Mouse (Mus musculus): Measurements from ENCODE around the gene Adgrb2. TPM values are rescaled to one million over a fixed set of nuclear protein-coding genes. Genes with fewer than 3 reads are reported as not detected.

Gene Adgrb2
- polyA plus RNA-seq (2014; fragmentation: Nextera tagmentation; extraction: Ambion mirVana), result 2.5 and 2.8 TPM in 2 replicates

- peak; percentile 27; the same call in 1 of the 2 replicates for ATAC-seq (ENCODE audit: insufficient read depth, low FRiP score, low TSS enrichment)
- DNase-seq (ENCODE audit: low spot score), result peak; percentile 58
- Histone ChIP-seq H3K36me3 (ENCODE audit: control insufficient read depth, insufficient read depth, low read length) (no peaks in the 10 kb centered on the region), H3K9me3 (ENCODE audit: control insufficient read depth, low read length) (no peaks in the 10 kb centered on the region), H3K4me1 (ENCODE audit: control insufficient read depth, insufficient read depth, low read length) (peaks cover 33% of the 10 kb centered on the region), H3K9ac (ENCODE audit: low read length) (peak within 1 kb of the TSS; percentile 69), H3K27me3 (ENCODE audit: control insufficient read depth, insufficient read depth, low read length) (peaks cover 51% of the 10 kb centered on the region), H3K27ac (ENCODE audit: low read depth, low read length) (0 out of 2 replicates have a peak within 1 kb of the TSS, but pooled peaks have one; percentile 23), H3K4me3 (ENCODE audit: low read depth, low read length) (peak within 1 kb of the TSS; percentile 72), H3K4me2 (ENCODE audit: low read depth) (peak within 1 kb of the TSS; percentile 98)
- 0% methylated on average over 25 of the region's 77 CpGs for WGBS
These were observed at the start of gene Adgrb2 for GRCm38 (mm10) chr4:129984421-129985061. TSS of gene Adgrb2 (plus strand) at chr4:129984870.

GRCm38 (mm10) chr4:129951359-129951821 is 33.3 kb upstream of the Adgrb2 start:
- Histone ChIP-seq H3K27me3 (ENCODE audit: control insufficient read depth, insufficient read depth, low read length) (no peaks in the 10 kb centered on the region), H3K36me3 (ENCODE audit: control insufficient read depth, insufficient read depth, low read length) (no peaks in the 10 kb centered on the region), H3K27ac (ENCODE audit: low read depth, low read length) (no peak overlapping the region), H3K9ac (ENCODE audit: low read length) (no peak overlapping the region), H3K4me1 (ENCODE audit: control insufficient read depth, insufficient read depth, low read length) (no peaks in the 10 kb centered on the region; the same call in 1 of the 2 replicates), H3K4me2 (ENCODE audit: low read depth) (no peak overlapping the region), H3K9me3 (ENCODE audit: control insufficient read depth, low read length) (no peaks in the 10 kb centered on the region), H3K4me3 (ENCODE audit: low read depth, low read length) (no peak overlapping the region)
- DNase-seq (ENCODE audit: low spot score) (no peak), ATAC-seq (ENCODE audit: insufficient read depth, low FRiP score, low TSS enrichment) (no peak)
- 79% methylated on average over 6 of the region's 6 CpGs for WGBS

GRCm38 (mm10) chr4:129952241-129952810 is 32.3 kb upstream of the Adgrb2 start:
- Histone ChIP-seq H3K9ac (ENCODE audit: low read length) (no peak overlapping the region), H3K27me3 (ENCODE audit: control insufficient read depth, insufficient read depth, low read length) (no peaks in the 10 kb centered on the region), H3K4me2 (ENCODE audit: low read depth) (no peak overlapping the region), H3K27ac (ENCODE audit: low read depth, low read length) (no peak overlapping the region), H3K4me1 (ENCODE audit: control insufficient read depth, insufficient read depth, low read length) (no peaks in the 10 kb centered on the region; the same call in 1 of the 2 replicates), H3K4me3 (ENCODE audit: low read depth, low read length) (no peak overlapping the region), H3K9me3 (ENCODE audit: control insufficient read depth, low read length) (no peaks in the 10 kb centered on the region), H3K36me3 (ENCODE audit: control insufficient read depth, insufficient read depth, low read length) (no peaks in the 10 kb centered on the region)
- 55% methylated on average over 5 of the region's 5 CpGs for WGBS
- no peak for DNase-seq (ENCODE audit: low spot score)
- no peak for ATAC-seq (ENCODE audit: insufficient read depth, low FRiP score, low TSS enrichment)

GRCm38 (mm10) chr4:129954527-129954926 is 30.1 kb upstream of the Adgrb2 start:
- Histone ChIP-seq H3K9me3 (ENCODE audit: control insufficient read depth, low read length) (no peaks in the 10 kb centered on the region), H3K4me1 (ENCODE audit: control insufficient read depth, insufficient read depth, low read length) (no peaks in the 10 kb centered on the region; the same call in 1 of the 2 replicates), H3K27me3 (ENCODE audit: control insufficient read depth, insufficient read depth, low read length) (no peaks in the 10 kb centered on the region), H3K4me2 (ENCODE audit: low read depth) (no peak overlapping the region), H3K36me3 (ENCODE audit: control insufficient read depth, insufficient read depth, low read length) (no peaks in the 10 kb centered on the region), H3K27ac (ENCODE audit: low read depth, low read length) (no peak overlapping the region), H3K4me3 (ENCODE audit: low read depth, low read length) (no peak overlapping the region), H3K9ac (ENCODE audit: low read length) (no peak overlapping the region)
- 57% methylated on average over 2 of the region's 2 CpGs for WGBS
- ATAC-seq (ENCODE audit: insufficient read depth, low FRiP score, low TSS enrichment) (no peak), DNase-seq (ENCODE audit: low spot score) (no peak)

GRCm38 (mm10) chr4:129960180-129960944 is 24.3 kb upstream of the Adgrb2 start:
- H3K4me2 ChIP-seq (ENCODE audit: low read depth), result peak overlapping the region; percentile 86
- no peaks in the 10 kb centered on the region for H3K27me3 ChIP-seq (ENCODE audit: control insufficient read depth, insufficient read depth, low read length)
- peak overlapping the region; percentile 34 for H3K4me3 ChIP-seq (ENCODE audit: low read depth, low read length)
- WGBS, result 1% methylated on average over 37 of the region's 37 CpGs
- H3K9me3 ChIP-seq (ENCODE audit: control insufficient read depth, low read length), result no peaks in the 10 kb centered on the region
- ATAC-seq (ENCODE audit: insufficient read depth, low FRiP score, low TSS enrichment), result peak; percentile 81
- peak overlapping the region; percentile 15; the same call in 1 of the 2 replicates for H3K9ac ChIP-seq (ENCODE audit: low read length)
- H3K27ac ChIP-seq (ENCODE audit: low read depth, low read length), result 0 out of 2 replicates have a peak overlapping the region, but pooled peaks have one; percentile 49
- H3K4me1 ChIP-seq (ENCODE audit: control insufficient read depth, insufficient read depth, low read length), result peaks cover 4% of the 10 kb centered on the region
- peak; percentile 86 for DNase-seq (ENCODE audit: low spot score)
- no peaks in the 10 kb centered on the region for H3K36me3 ChIP-seq (ENCODE audit: control insufficient read depth, insufficient read depth, low read length)

- Histone ChIP-seq H3K27me3 (ENCODE audit: control insufficient read depth, insufficient read depth, low read length) (no peaks in the 10 kb centered on the region), H3K4me2 (ENCODE audit: low read depth) (no peak overlapping the region), H3K27ac (ENCODE audit: low read depth, low read length) (no peak overlapping the region), H3K4me1 (ENCODE audit: control insufficient read depth, insufficient read depth, low read length) (peaks cover 25% of the 10 kb centered on the region), H3K4me3 (ENCODE audit: low read depth, low read length) (no peak overlapping the region), H3K36me3 (ENCODE audit: control insufficient read depth, insufficient read depth, low read length) (no peaks in the 10 kb centered on the region), H3K9me3 (ENCODE audit: control insufficient read depth, low read length) (no peaks in the 10 kb centered on the region), H3K9ac (ENCODE audit: low read length) (no peak overlapping the region)
- ATAC-seq (ENCODE audit: insufficient read depth, low FRiP score, low TSS enrichment) (no peak), DNase-seq (ENCODE audit: low spot score) (no peak)
- 71% methylated on average over 11 of the region's 11 CpGs for WGBS
These were observed 19.4 kb upstream of the Adgrb2 start for GRCm38 (mm10) chr4:129965294-129965693.

GRCm38 (mm10) chr4:129966201-129966600 is 18.5 kb upstream of the Adgrb2 start:
- no peaks in the 10 kb centered on the region for H3K36me3 ChIP-seq (ENCODE audit: control insufficient read depth, insufficient read depth, low read length)
- peak overlapping the region; percentile 60 for H3K27ac ChIP-seq (ENCODE audit: low read depth, low read length)
- peaks cover 27% of the 10 kb centered on the region for H3K4me1 ChIP-seq (ENCODE audit: control insufficient read depth, insufficient read depth, low read length)
- ATAC-seq (ENCODE audit: insufficient read depth, low FRiP score, low TSS enrichment), result peak; percentile 51; the same call in 1 of the 2 replicates
- peak overlapping the region; percentile 9; the same call in 1 of the 2 replicates for H3K4me2 ChIP-seq (ENCODE audit: low read depth)
- H3K9ac ChIP-seq (ENCODE audit: low read length), result no peak overlapping the region; the same call in 1 of the 2 replicates
- no peak overlapping the region for H3K4me3 ChIP-seq (ENCODE audit: low read depth, low read length)
- 13% methylated on average over 10 of the region's 10 CpGs for WGBS
- H3K27me3 ChIP-seq (ENCODE audit: control insufficient read depth, insufficient read depth, low read length), result no peaks in the 10 kb centered on the region
- H3K9me3 ChIP-seq (ENCODE audit: control insufficient read depth, low read length), result no peaks in the 10 kb centered on the region
- peak; percentile 63 for DNase-seq (ENCODE audit: low spot score)
